Mouse (Mus musculus): ENCODE results near the gene Aox3.
A peak's percentile ranks its signal among the peaks of the same experiment; 100 is the strongest.

Aox3 gene

GRCm38 (mm10) chr1:58112880-58113279 is at the start of gene Aox3:
Aox3 (plus strand) TSS chr1:58113130.
- DNase-seq (ENCODE audit: low spot score in 2 of 2) = peak in 1 of 2 experiments; percentile 44

GRCm38 (mm10) chr1:58065151-58065550 is 47.8 kb upstream of the Aox3 start:
- no peak for DNase-seq (ENCODE audit: low spot score in 2 of 2)

- no peak for DNase-seq (ENCODE audit: low spot score in 2 of 2)
Measured at GRCm38 (mm10) chr1:58065606-58066005, 47.3 kb upstream of the Aox3 start.

GRCm38 (mm10) chr1:58069181-58069580 is 43.7 kb upstream of the Aox3 start:
- no peak for DNase-seq (ENCODE audit: low spot score in 2 of 2)

- DNase-seq (ENCODE audit: low spot score in 2 of 2) = no peak
Measured at GRCm38 (mm10) chr1:58070091-58070490, 42.8 kb upstream of the Aox3 start.

- DNase-seq (ENCODE audit: low spot score in 2 of 2) = no peak
Measured at GRCm38 (mm10) chr1:58071006-58071405, 41.9 kb upstream of the Aox3 start.

GRCm38 (mm10) chr1:58071509-58071908 is 41.4 kb upstream of the Aox3 start:
- no peak for DNase-seq (ENCODE audit: low spot score in 2 of 2)

- no peak for DNase-seq (ENCODE audit: low spot score in 2 of 2)
Measured at GRCm38 (mm10) chr1:58072416-58072815, 40.5 kb upstream of the Aox3 start.

GRCm38 (mm10) chr1:58072991-58073730 is 39.8 kb upstream of the Aox3 start:
- DNase-seq (ENCODE audit: low spot score in 2 of 2) = no peak

GRCm38 (mm10) chr1:58074266-58074665 is 38.7 kb upstream of the Aox3 start:
- DNase-seq (ENCODE audit: low spot score in 2 of 2) = no peak

- no peak for DNase-seq (ENCODE audit: low spot score in 2 of 2)
Measured at GRCm38 (mm10) chr1:58077882-58078281, 35.0 kb upstream of the Aox3 start.

- DNase-seq (ENCODE audit: low spot score in 2 of 2) = no peak
Measured at GRCm38 (mm10) chr1:58078390-58078789, 34.5 kb upstream of the Aox3 start.

- no peak for DNase-seq (ENCODE audit: low spot score in 2 of 2)
Measured at GRCm38 (mm10) chr1:58079689-58080088, 33.2 kb upstream of the Aox3 start.

GRCm38 (mm10) chr1:58080446-58080845 is 32.5 kb upstream of the Aox3 start:
- DNase-seq (ENCODE audit: low spot score in 2 of 2) = no peak

- no peak for DNase-seq (ENCODE audit: low spot score in 2 of 2)
Measured at GRCm38 (mm10) chr1:58081356-58081755, 31.6 kb upstream of the Aox3 start.

GRCm38 (mm10) chr1:58089316-58089715 is 23.6 kb upstream of the Aox3 start:
- DNase-seq (ENCODE audit: low spot score in 2 of 2) = no peak

- no peak for DNase-seq (ENCODE audit: low spot score in 2 of 2)
Measured at GRCm38 (mm10) chr1:58090191-58090590, 22.7 kb upstream of the Aox3 start.

GRCm38 (mm10) chr1:58091213-58091612 is 21.7 kb upstream of the Aox3 start:
- no peak for DNase-seq (ENCODE audit: low spot score in 2 of 2)

GRCm38 (mm10) chr1:58091992-58092560 is 20.9 kb upstream of the Aox3 start:
- DNase-seq (ENCODE audit: low spot score in 2 of 2) = no peak

- no peak for DNase-seq (ENCODE audit: low spot score in 2 of 2)
Measured at GRCm38 (mm10) chr1:58097338-58097737, 15.6 kb upstream of the Aox3 start.

- no peak for DNase-seq (ENCODE audit: low spot score in 2 of 2)
Measured at GRCm38 (mm10) chr1:58099119-58099518, 13.8 kb upstream of the Aox3 start.

- DNase-seq (ENCODE audit: low spot score in 2 of 2) = no peak
Measured at GRCm38 (mm10) chr1:58101531-58102146, 11.3 kb upstream of the Aox3 start.

- no peak for DNase-seq (ENCODE audit: low spot score in 2 of 2)
Measured at GRCm38 (mm10) chr1:58102494-58102893, 10.4 kb upstream of the Aox3 start.

Data from spleen, postnatal 10 days (tissue).